Mouse (Mus musculus) liver, adult (tissue): ENCODE measurements around the gene Znrf1.

Experiments used
- GATA4 ChIP-seq: IDR thresholded peaks from 2 replicates; pipeline ENCODE4 v1.6.1; 2014; ENCODE audit warnings: mild to moderate bottlenecking, low read length; ENCODE audit not compliant: insufficient replicate concordance

The Znrf1 gene

DNA sequence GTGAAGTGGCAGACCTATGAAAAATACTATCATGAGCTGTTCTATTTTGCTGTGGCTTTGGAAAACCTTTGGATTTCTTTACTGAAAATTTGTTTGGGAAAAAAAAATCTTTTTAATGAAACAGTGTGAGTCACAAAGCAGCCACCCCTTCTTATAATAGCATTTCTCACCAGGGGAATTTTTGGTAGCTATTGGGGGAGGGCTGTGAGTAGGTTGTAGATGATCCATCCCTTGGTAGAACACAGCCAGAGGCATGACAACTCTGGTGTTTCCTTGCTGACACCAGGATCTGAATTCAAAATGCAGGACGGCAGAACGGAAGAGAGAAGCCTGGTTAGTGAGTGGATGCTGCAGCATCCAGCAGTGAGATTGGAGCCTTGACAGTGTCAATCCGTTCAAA lies 11.2 kb downstream of the Znrf1 start:
- TF ChIP-seq GATA4 = no peak

DNA sequence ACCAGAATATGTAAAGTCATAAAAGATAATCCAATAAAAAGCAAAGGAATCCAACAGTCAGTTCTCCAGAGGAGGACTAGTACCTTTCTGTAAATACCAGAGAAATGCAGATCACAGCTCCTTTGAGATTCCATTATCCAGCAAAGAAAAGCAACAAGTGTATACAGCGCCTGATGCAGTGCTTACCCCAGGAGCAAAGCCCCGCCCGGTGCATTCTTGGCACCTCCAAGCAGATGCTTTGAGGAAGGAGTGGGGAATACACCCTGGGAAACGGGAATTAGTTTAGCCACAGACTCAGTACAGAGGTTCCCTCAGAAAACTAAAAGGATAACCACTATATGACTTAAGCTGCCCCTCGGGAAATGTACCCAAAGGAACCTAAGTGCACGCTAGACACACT lies 12.3 kb downstream of the Znrf1 start:
- no peak for TF ChIP-seq GATA4

DNA sequence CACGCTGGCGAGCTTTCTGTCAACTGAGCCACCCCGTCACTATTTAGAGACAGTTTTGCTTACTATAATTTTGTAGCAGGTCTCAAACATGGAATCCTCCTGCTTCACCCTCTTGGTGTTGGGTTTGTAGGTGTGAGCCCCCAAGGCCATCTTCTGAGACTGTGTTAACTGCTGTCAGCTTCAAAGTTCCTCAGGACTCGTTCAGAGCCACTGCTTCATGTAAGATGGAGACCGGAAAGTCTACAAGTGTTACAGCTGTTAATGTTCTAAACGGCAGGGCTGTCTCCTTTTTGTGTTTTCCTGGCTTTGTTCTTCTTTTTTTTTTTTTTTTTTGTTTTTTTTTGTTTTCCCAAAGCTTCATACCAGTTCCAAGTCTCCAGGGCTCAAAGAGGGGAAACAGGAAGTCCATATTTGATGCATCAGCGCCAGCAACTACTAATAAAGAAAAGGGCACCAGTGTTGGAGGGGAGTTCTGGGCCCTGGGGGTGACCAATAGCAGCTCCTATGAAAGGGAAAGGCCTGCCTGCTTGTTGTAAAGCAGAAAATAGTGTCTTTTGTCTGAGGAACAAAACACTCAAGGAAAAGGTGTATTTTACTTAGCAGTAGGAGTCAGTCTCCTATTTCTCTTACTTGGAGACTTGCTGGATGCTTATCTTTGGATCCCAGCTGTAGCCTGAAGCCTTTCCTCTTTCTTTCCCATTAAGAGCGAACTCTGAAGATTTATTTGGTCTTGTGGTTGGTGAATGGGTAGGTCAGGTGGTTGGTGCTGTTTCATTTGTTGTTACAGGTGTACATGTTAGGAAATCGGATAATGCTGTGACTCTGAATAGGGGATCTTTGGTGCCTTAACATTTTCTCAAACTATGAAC lies 14.3 kb downstream of the Znrf1 start:
- TF ChIP-seq GATA4 = no peak

DNA sequence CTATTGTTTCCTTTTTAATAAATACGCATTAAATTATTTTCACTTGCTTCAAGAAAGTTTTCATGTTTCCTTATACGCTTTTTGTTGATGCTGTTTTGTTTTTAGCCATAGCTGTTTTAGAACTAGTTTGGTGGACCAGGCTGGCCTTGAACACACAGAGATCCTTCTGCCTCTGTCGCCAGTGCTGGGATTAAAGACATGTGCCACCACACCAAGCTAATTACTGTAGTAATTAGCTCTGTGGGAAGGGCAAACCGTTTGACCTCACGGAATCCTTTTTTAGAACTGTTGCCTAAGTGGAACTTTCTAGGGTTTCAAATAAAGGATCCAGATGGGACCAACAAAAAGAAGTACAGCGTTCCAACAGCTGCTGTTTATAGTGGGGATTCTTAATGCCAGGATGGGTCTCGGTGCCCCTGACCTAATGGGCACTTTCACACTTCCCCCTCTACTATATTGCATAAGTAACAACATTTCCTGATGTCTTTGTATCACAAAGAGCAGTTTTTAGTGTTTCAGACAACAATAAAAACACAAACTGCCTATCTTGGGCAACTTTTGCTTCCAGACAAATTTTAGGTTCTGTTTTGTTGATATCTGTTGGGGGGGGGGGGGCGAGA lies 15.7 kb downstream of the Znrf1 start:
- no peak for TF ChIP-seq GATA4

- TF ChIP-seq GATA4 = no peak
Measured at GRCm38 (mm10) chr8:111561824-111562223, 25.9 kb downstream of the Znrf1 start.

- TF ChIP-seq GATA4 = no peak
Measured at GRCm38 (mm10) chr8:111562274-111562803, 26.4 kb downstream of the Znrf1 start.

- no peak for TF ChIP-seq GATA4
Measured at GRCm38 (mm10) chr8:111563075-111563474, 27.2 kb downstream of the Znrf1 start.

- no peak for TF ChIP-seq GATA4
Measured at GRCm38 (mm10) chr8:111563687-111564086, 27.8 kb downstream of the Znrf1 start.

DNA sequence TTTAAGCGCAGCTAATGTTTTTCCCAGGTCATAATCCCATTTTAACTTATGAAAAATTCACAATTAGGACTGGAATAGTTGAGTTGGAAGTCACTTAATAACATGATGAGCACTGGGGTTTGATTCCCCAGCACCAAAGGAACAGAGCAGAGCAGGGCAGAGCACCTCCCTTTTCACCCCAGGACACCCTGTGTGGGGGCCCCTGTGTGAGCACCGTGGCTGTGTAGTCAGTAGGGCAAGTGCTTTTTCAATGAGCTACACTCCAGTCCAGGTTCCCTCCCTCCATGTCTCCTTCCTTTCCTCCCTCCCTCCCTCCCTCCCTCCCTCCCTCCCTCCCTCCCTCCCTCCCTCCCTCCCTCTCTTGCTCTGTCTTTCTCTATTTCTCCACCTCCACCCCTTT lies 28.2 kb downstream of the Znrf1 start:
- TF ChIP-seq GATA4 = no peak

DNA sequence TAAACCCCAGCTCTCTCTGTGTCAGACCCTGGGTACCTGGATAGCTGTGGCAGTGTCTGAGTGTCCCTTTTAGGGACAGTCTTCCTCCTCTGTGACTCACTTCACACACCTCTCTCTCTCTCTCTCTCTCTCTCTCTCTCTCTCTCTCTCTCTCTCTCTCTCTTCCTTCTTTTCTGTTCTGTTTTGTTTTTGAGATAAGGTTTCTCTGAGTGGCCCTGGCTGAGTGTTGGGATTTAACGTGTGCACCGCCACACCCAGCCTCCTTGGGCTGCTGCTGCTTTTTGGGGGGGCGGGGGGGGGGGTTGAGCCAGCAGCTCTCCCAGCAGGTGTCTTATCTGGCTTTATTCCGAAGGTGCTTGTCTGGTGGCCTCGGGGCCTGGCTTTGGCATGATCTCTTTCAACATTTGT lies 29.9 kb downstream of the Znrf1 start:
- TF ChIP-seq GATA4 = no peak

GRCm38 (mm10) chr8:111566326-111566725 lies 30.4 kb downstream of the Znrf1 start:
- TF ChIP-seq GATA4 = no peak

- TF ChIP-seq GATA4 = no peak
Measured at GRCm38 (mm10) chr8:111567571-111567970, 31.7 kb downstream of the Znrf1 start.

DNA sequence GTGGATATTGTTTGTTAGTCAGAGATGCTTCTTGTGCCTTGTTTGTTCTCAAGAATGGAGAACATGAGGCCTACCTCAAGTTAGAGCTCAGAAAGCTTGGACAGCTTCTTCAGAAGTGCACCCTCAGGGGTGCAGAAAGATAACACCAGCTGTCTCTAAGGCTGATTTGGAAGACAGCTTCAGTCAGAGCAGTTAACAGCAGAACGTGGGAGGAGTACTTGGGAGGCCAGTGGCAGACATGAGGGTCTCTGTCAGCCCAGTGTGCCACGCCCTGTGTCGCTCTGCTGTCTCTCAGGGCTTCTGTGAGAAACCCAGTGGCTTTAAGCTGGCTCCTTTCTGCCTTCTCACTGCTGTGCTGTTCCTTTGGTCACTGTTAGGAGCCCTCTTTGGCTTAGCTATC lies 32.1 kb downstream of the Znrf1 start:
- TF ChIP-seq GATA4 = no peak

DNA sequence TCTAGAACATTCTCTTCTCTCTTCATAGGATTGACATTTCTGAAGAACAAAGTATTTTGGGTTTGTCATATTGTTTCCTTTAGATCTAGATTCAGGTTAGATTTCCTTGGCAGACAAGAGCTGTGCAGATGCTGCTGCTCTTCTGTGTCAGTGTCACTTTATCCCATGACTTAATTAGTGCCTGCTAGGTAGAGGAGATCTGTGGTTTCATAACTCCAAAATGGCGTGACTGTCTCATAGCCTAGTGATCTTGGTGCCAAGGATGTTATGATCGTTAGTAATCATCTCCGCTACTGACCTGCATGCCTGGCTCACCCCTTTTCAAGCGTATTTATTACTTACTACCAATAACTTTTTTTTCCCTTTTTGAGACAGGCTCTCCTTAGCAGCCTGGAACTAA lies 34.0 kb downstream of the Znrf1 start:
- TF ChIP-seq GATA4 = no peak

DNA sequence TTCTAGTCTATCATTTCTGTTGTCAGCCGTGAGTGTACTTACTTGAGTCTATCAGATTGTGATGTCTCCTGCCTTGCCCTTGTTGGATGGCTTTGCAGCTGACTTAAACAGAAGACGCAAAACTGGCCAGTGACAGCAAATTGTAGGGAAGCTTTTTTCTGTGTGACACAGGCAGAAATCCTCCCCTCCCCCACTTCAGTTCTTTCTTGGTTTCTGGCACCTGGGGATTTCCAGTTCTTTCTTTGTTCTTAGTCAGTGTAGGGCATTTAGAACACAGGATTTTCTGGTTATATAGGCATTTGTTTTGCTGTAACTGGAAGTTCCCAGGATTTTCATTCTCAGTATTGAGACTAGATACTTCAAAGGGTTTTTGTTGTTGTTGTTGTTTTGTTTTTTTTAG lies 34.5 kb downstream of the Znrf1 start:
- TF ChIP-seq GATA4 = no peak

- TF ChIP-seq GATA4 = no peak
Measured at GRCm38 (mm10) chr8:111571661-111572060, 35.8 kb downstream of the Znrf1 start.
